24 mouse cellular contexts compared by ENCODE assay signal in the genomic region with DNA sequence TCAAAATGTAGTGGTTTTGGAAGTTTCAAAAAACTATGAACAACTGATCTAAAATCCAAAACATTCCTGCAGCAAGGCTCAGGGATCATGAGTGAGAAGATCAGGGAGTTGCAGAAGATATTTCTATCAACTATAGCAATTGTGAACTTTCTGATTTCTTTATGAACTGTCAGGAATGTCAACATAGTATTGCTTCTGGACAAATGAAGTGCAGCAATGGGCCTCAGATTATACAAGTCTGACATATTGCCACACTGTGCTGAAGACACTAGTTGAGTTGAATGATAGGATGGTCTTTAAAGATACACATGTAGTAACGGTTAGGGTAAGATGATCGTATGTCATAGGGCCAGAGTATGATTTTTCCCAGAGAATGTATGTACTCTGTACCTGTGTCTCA.
DNase-seq lines count a peak whose midpoint lies in the region; ATAC-seq and TF ChIP-seq lines count a peak whose summit lies in the region.
"Had no signal": no experiment of that assay in that cellular context is flagged by ENCODE, and none has a peak within 500 bp of the region (broad histone marks: within the 10 kb centered on the region; RNA-seq: fewer than 3 reads in every experiment).

No protein-coding gene starts in this region.

- H3K36me3 ChIP-seq in intestine, postnatal 0 days (ENCODE audit: control insufficient read depth, insufficient read depth): no peaks in the 10 kb centered on the region
- H3K36me3 ChIP-seq in intestine, embryonic 16.5 days (ENCODE audit: control insufficient read depth, insufficient read depth, low read length): no peaks in the 10 kb centered on the region
- no peaks in the 10 kb centered on the region for H3K36me3 ChIP-seq in lung, embryonic 15.5 days
- H3K36me3 ChIP-seq in lung, postnatal 0 days (ENCODE audit: insufficient read depth, low read length): no peaks in the 10 kb centered on the region
- H3K36me3 ChIP-seq: embryonic facial prominence, embryonic 10.5 days; embryonic facial prominence, embryonic 12.5 days; forebrain, embryonic 15.5 days; G1E had no signal

- ATAC-seq in intestine, postnatal 0 days: peak; percentile 45; the same call in 1 of the 2 replicates
- no peak for ATAC-seq in intestine, embryonic 16.5 days
- ATAC-seq in lung, embryonic 15.5 days (ENCODE audit: borderline replicate concordance, extremely low read depth, low FRiP score, low TSS enrichment): no peak
- peak; percentile 55; the same call in 1 of the 2 replicates for ATAC-seq in lung, postnatal 0 days
- ATAC-seq: activated CD4-positive, CD25-positive, alpha-beta regulatory T cell, adult 4 months; CD4-positive, CD25-positive, alpha-beta regulatory T cell, adult 4 months; forebrain, embryonic 13.5 days; forebrain, embryonic 15.5 days; Patski had no signal

- no peak overlapping the region for H3K4me3 ChIP-seq in intestine, postnatal 0 days (ENCODE audit: low read depth, low read length)
- no peak overlapping the region for H3K4me3 ChIP-seq in intestine, embryonic 16.5 days (ENCODE audit: low read length)
- no peak overlapping the region for H3K4me3 ChIP-seq in lung, embryonic 15.5 days
- H3K4me3 ChIP-seq in lung, postnatal 0 days (ENCODE audit: low read depth, low read length): no peak overlapping the region
- H3K4me3 ChIP-seq: embryonic facial prominence, embryonic 10.5 days; embryonic facial prominence, embryonic 12.5 days; forebrain, embryonic 13.5 days; forebrain, embryonic 15.5 days had no signal

- no peak for TF ChIP-seq CTCF in intestine, postnatal 0 days (IDR thresholded peaks at IDR 0.05; ENCODE audit: low read depth)
- TF ChIP-seq CTCF in lung, postnatal 0 days (IDR thresholded peaks at IDR 0.05): no peak

- no peak overlapping the region for H3K27ac ChIP-seq in intestine, postnatal 0 days (ENCODE audit: low read depth, low read length)
- no peak overlapping the region for H3K27ac ChIP-seq in intestine, embryonic 16.5 days (ENCODE audit: low read length)
- H3K27ac ChIP-seq in lung, embryonic 15.5 days: peak overlapping the region; percentile 9
- no peak overlapping the region for H3K27ac ChIP-seq in lung, postnatal 0 days (ENCODE audit: low read length)
- H3K27ac ChIP-seq: embryonic facial prominence, embryonic 10.5 days; embryonic facial prominence, embryonic 12.5 days; forebrain, embryonic 13.5 days; forebrain, embryonic 15.5 days had no signal

- TF ChIP-seq EP300 in lung, postnatal 0 days (IDR thresholded peaks at IDR 0.05): 0 out of 2 replicates have a peak, but pooled peaks have one; percentile 34

- H3K4me2 ChIP-seq in intestine, postnatal 0 days (replicated peaks; ENCODE audit: low read depth): no peak overlapping the region
- no peak overlapping the region for H3K4me2 ChIP-seq in intestine, embryonic 16.5 days (ENCODE audit: low read depth, low read length)
- no peak overlapping the region for H3K4me2 ChIP-seq in lung, embryonic 15.5 days
- no peak overlapping the region for H3K4me2 ChIP-seq in lung, postnatal 0 days (replicated peaks; ENCODE audit: low read depth, low read length)
- H3K4me2 ChIP-seq: embryonic facial prominence, embryonic 12.5 days; forebrain, embryonic 13.5 days; forebrain, embryonic 15.5 days had no signal

- H3K27me3 ChIP-seq in intestine, postnatal 0 days (replicated peaks; ENCODE audit: control insufficient read depth, insufficient read depth, low read length): no peaks in the 10 kb centered on the region
- no peaks in the 10 kb centered on the region for H3K27me3 ChIP-seq in intestine, embryonic 16.5 days (replicated peaks; ENCODE audit: control insufficient read depth, insufficient read depth, low read length)
- H3K27me3 ChIP-seq in lung, embryonic 15.5 days: no peaks in the 10 kb centered on the region
- no peaks in the 10 kb centered on the region for H3K27me3 ChIP-seq in lung, postnatal 0 days (replicated peaks; ENCODE audit: insufficient read depth, low read length)
- H3K27me3 ChIP-seq: CH12.LX; embryonic facial prominence, embryonic 12.5 days; forebrain, embryonic 13.5 days; forebrain, embryonic 15.5 days; Patski had no signal

- DNase-seq in lung, postnatal 14 days: no peak
- DNase-seq in lung, postnatal 0 days (ENCODE audit: low spot score): peak; percentile 63
- no peak for DNase-seq in lung, postnatal 10 days
- DNase-seq: adrenal gland, adult 8-10 months; adrenal gland, postnatal 14 days; adrenal gland, postnatal 36 days; B cell, adult 2 months; cerebellum, adult 11-12 months; cerebellum, adult 2 months; cerebellum, adult 9-10 months; cerebellum, postnatal 10 days; cerebellum, postnatal 25 days had no signal

- no peaks in the 10 kb centered on the region for H3K9me3 ChIP-seq in intestine, postnatal 0 days (ENCODE audit: control insufficient read depth)
- H3K9me3 ChIP-seq in intestine, embryonic 16.5 days (ENCODE audit: control insufficient read depth, low read length): no peaks in the 10 kb centered on the region
- no peaks in the 10 kb centered on the region for H3K9me3 ChIP-seq in lung, embryonic 15.5 days
- no peaks in the 10 kb centered on the region for H3K9me3 ChIP-seq in lung, postnatal 0 days (ENCODE audit: low read length)
- H3K9me3 ChIP-seq: embryonic facial prominence, embryonic 10.5 days; embryonic facial prominence, embryonic 12.5 days; forebrain, embryonic 13.5 days; forebrain, embryonic 15.5 days had no signal

- no peak overlapping the region for H3K9ac ChIP-seq in intestine, postnatal 0 days (ENCODE audit: low read depth, low read length)
- no peak overlapping the region for H3K9ac ChIP-seq in intestine, embryonic 16.5 days (ENCODE audit: low read depth, low read length)
- H3K9ac ChIP-seq in lung, embryonic 15.5 days: no peak overlapping the region
- no peak overlapping the region for H3K9ac ChIP-seq in lung, postnatal 0 days (replicated peaks; ENCODE audit: low read depth)
- H3K9ac ChIP-seq: embryonic facial prominence, embryonic 12.5 days; forebrain, embryonic 13.5 days; forebrain, embryonic 15.5 days had no signal

- 75% methylated on average over 2 of the region's 2 CpGs for WGBS in intestine, postnatal 0 days
- WGBS in intestine, embryonic 16.5 days: 89% methylated on average over 2 of the region's 2 CpGs
- WGBS in lung, embryonic 15.5 days: 71% methylated on average over 2 of the region's 2 CpGs
- 73% methylated on average over 2 of the region's 2 CpGs for WGBS in lung, postnatal 0 days

- H3K4me1 ChIP-seq in intestine, postnatal 0 days (replicated peaks; ENCODE audit: control insufficient read depth, insufficient read depth, low read length): no peaks in the 10 kb centered on the region
- H3K4me1 ChIP-seq in intestine, embryonic 16.5 days (ENCODE audit: control insufficient read depth, insufficient read depth, low read length): no peaks in the 10 kb centered on the region
- H3K4me1 ChIP-seq in lung, embryonic 15.5 days: 0 out of 2 replicates have a peak, but pooled peaks cover 6% of the 10 kb centered on the region
- H3K4me1 ChIP-seq in lung, postnatal 0 days (ENCODE audit: insufficient read depth, low read depth, low read length): no peaks in the 10 kb centered on the region
- H3K4me1 ChIP-seq: embryonic facial prominence, embryonic 10.5 days; embryonic facial prominence, embryonic 12.5 days; forebrain, embryonic 13.5 days; forebrain, embryonic 15.5 days had no signal

Comparison
In these comparisons a context has a peak if more than half of its experiments do, and no peak if none do; other contexts are left out.
1. ATAC-seq: peak in intestine, postnatal 0 days (single experiment) and lung, postnatal 0 days (single experiment); none in intestine, embryonic 16.5 days (single experiment) and lung, embryonic 15.5 days (single experiment).